Mouse (Mus musculus): ENCODE data around the gene Fgf8. TPM values are rescaled to one million over a fixed set of nuclear protein-coding genes. Genes with fewer than 3 reads are reported as not detected.
A peak's percentile ranks its signal among the peaks of the same experiment; 100 is the strongest.

Fgf8 gene
- polyA plus RNA-seq, 1 experiment: 0.21 TPM

- Histone ChIP-seq H3K4me3 (ENCODE audit: extremely low read depth, insufficient read depth, insufficient read length) (no peak overlapping the region), H3K27me3 (ENCODE audit: control insufficient read depth, insufficient read depth, low read length) (no peaks in the 10 kb centered on the region), H3K36me3 (ENCODE audit: control insufficient read depth, insufficient read depth, low read length) (peaks cover 60% of the 10 kb centered on the region), H3K4me1 (ENCODE audit: control insufficient read depth, insufficient read depth, insufficient read length) (peaks cover 3% of the 10 kb centered on the region; the same call in 1 of the 2 replicates), H3K27ac (ENCODE audit: insufficient read depth, low read length) (no peak overlapping the region)
- DNase-seq (ENCODE audit: low read depth in 1 of 2, low spot score in 2 of 2): no peak
- WGBS: 71% methylated on average over 2 of the region's 2 CpGs
- no peak for TF ChIP-seq POLR2A (IDR thresholded peaks at IDR 0.05; ENCODE audit: low read depth, low read length)
- no peak for TF ChIP-seq CTCF (IDR thresholded peaks at IDR 0.05; ENCODE audit: extremely low read depth, insufficient read depth, insufficient read length, insufficient replicate concordance)
Measured at GRCm38 (mm10) chr19:45775486-45775885, 32.8 kb upstream of the Fgf8 start.

GRCm38 (mm10) chr19:45771501-45771900, 28.8 kb upstream of the Fgf8 start:
- DNase-seq (ENCODE audit: low read depth in 1 of 2, low spot score in 2 of 2): no peak
- TF ChIP-seq CTCF (IDR thresholded peaks at IDR 0.05; ENCODE audit: extremely low read depth, insufficient read depth, insufficient read length, insufficient replicate concordance): no peak
- no peak for TF ChIP-seq POLR2A (IDR thresholded peaks at IDR 0.05; ENCODE audit: low read depth, low read length)
- no peaks in the 10 kb centered on the region for H3K27me3 ChIP-seq (ENCODE audit: control insufficient read depth, insufficient read depth, low read length)
- H3K36me3 ChIP-seq (ENCODE audit: control insufficient read depth, insufficient read depth, low read length): peaks cover 70% of the 10 kb centered on the region
- H3K4me3 ChIP-seq (ENCODE audit: extremely low read depth, insufficient read depth, insufficient read length): no peak overlapping the region
- 70% methylated on average over 5 of the region's 5 CpGs for WGBS
- H3K27ac ChIP-seq (ENCODE audit: insufficient read depth, low read length): no peak overlapping the region
- no peaks in the 10 kb centered on the region for H3K4me1 ChIP-seq (ENCODE audit: control insufficient read depth, insufficient read depth, insufficient read length)

- 94% methylated on average over 3 of the region's 3 CpGs for WGBS
- no peaks in the 10 kb centered on the region for H3K27me3 ChIP-seq (ENCODE audit: control insufficient read depth, insufficient read depth, low read length)
- peaks cover 69% of the 10 kb centered on the region for H3K36me3 ChIP-seq (ENCODE audit: control insufficient read depth, insufficient read depth, low read length)
- no peak overlapping the region for H3K4me3 ChIP-seq (ENCODE audit: extremely low read depth, insufficient read depth, insufficient read length)
- no peak for TF ChIP-seq POLR2A (IDR thresholded peaks at IDR 0.05; ENCODE audit: low read depth, low read length)
- no peak for TF ChIP-seq CTCF (IDR thresholded peaks at IDR 0.05; ENCODE audit: extremely low read depth, insufficient read depth, insufficient read length, insufficient replicate concordance)
- DNase-seq (ENCODE audit: low read depth in 1 of 2, low spot score in 2 of 2): no peak
- no peak overlapping the region for H3K27ac ChIP-seq (ENCODE audit: insufficient read depth, low read length)
- H3K4me1 ChIP-seq (ENCODE audit: control insufficient read depth, insufficient read depth, insufficient read length): no peaks in the 10 kb centered on the region; the same call in 1 of the 2 replicates
Measured at GRCm38 (mm10) chr19:45760810-45761209, 18.1 kb upstream of the Fgf8 start.

- TF ChIP-seq CTCF (IDR thresholded peaks at IDR 0.05; ENCODE audit: extremely low read depth, insufficient read depth, insufficient read length, insufficient replicate concordance) (no peak), POLR2A (IDR thresholded peaks at IDR 0.05; ENCODE audit: low read depth, low read length) (no peak)
- no peaks in the 10 kb centered on the region for H3K27me3 ChIP-seq (ENCODE audit: control insufficient read depth, insufficient read depth, low read length)
- WGBS: 94% methylated on average over 5 of the region's 5 CpGs
- no peak overlapping the region for H3K27ac ChIP-seq (ENCODE audit: insufficient read depth, low read length)
- peaks cover 66% of the 10 kb centered on the region for H3K36me3 ChIP-seq (ENCODE audit: control insufficient read depth, insufficient read depth, low read length)
- H3K4me1 ChIP-seq (ENCODE audit: control insufficient read depth, insufficient read depth, insufficient read length): no peaks in the 10 kb centered on the region; the same call in 1 of the 2 replicates
- no peak overlapping the region for H3K4me3 ChIP-seq (ENCODE audit: extremely low read depth, insufficient read depth, insufficient read length)
- no peak for DNase-seq (ENCODE audit: low read depth in 1 of 2, low spot score in 2 of 2)
Measured at GRCm38 (mm10) chr19:45758671-45759070, 16.0 kb upstream of the Fgf8 start.

- no peak for DNase-seq (ENCODE audit: low read depth in 1 of 2, low spot score in 2 of 2)
- peaks cover 40% of the 10 kb centered on the region for H3K36me3 ChIP-seq (ENCODE audit: control insufficient read depth, insufficient read depth, low read length)
- no peaks in the 10 kb centered on the region for H3K27me3 ChIP-seq (ENCODE audit: control insufficient read depth, insufficient read depth, low read length)
- H3K4me1 ChIP-seq (ENCODE audit: control insufficient read depth, insufficient read depth, insufficient read length): peaks cover 3% of the 10 kb centered on the region; the same call in 1 of the 2 replicates
- WGBS: 95% methylated on average over 3 of the region's 3 CpGs
- TF ChIP-seq POLR2A (IDR thresholded peaks at IDR 0.05; ENCODE audit: low read depth, low read length) (no peak), CTCF (IDR thresholded peaks at IDR 0.05; ENCODE audit: extremely low read depth, insufficient read depth, insufficient read length, insufficient replicate concordance) (no peak)
- no peak overlapping the region for H3K4me3 ChIP-seq (ENCODE audit: extremely low read depth, insufficient read depth, insufficient read length)
- no peak overlapping the region for H3K27ac ChIP-seq (ENCODE audit: insufficient read depth, low read length)
Measured at GRCm38 (mm10) chr19:45753551-45753950, 10.8 kb upstream of the Fgf8 start.

GRCm38 (mm10) chr19:45751881-45752280, 9.2 kb upstream of the Fgf8 start:
- H3K27me3 ChIP-seq (ENCODE audit: control insufficient read depth, insufficient read depth, low read length): no peaks in the 10 kb centered on the region
- WGBS: 66% methylated on average over 7 of the region's 7 CpGs
- DNase-seq (ENCODE audit: low read depth in 1 of 2, low spot score in 2 of 2): no peak

GRCm38 (mm10) chr19:45749243-45750043, 6.7 kb upstream of the Fgf8 start, which contains the start of gene Npm3:
TSS of gene Npm3 (minus strand) at chr19:45749591.
- Histone ChIP-seq H3K4me1 (ENCODE audit: control insufficient read depth, insufficient read depth, insufficient read length) (peaks cover 11% of the 10 kb centered on the region; the same call in 1 of the 2 replicates), H3K36me3 (ENCODE audit: control insufficient read depth, insufficient read depth, low read length) (peaks cover 18% of the 10 kb centered on the region), H3K27ac (ENCODE audit: insufficient read depth, low read length) (peak within 1 kb of the TSS; percentile 53), H3K4me3 (ENCODE audit: extremely low read depth, insufficient read depth, insufficient read length) (peak within 1 kb of the TSS; percentile 87), H3K27me3 (ENCODE audit: control insufficient read depth, insufficient read depth, low read length) (0 out of 2 replicates have a peak, but pooled peaks cover 2% of the 10 kb centered on the region)
- TF ChIP-seq POLR2A (IDR thresholded peaks at IDR 0.05; ENCODE audit: low read depth, low read length) (no peak), CTCF (IDR thresholded peaks at IDR 0.05; ENCODE audit: extremely low read depth, insufficient read depth, insufficient read length, insufficient replicate concordance) (no peak)
- under 1% methylated on average over 58 of the region's 60 CpGs for WGBS
- peak; percentile 69 to 81 for DNase-seq (ENCODE audit: low read depth in 1 of 2, low spot score in 2 of 2)

More at GRCm38 (mm10) chr19:45751881-45752280, 9.2 kb upstream of the Fgf8 start:
- peaks cover 30% of the 10 kb centered on the region for H3K36me3 ChIP-seq (ENCODE audit: control insufficient read depth, insufficient read depth, low read length)
- no peak overlapping the region for H3K4me3 ChIP-seq (ENCODE audit: extremely low read depth, insufficient read depth, insufficient read length)
- no peak overlapping the region for H3K27ac ChIP-seq (ENCODE audit: insufficient read depth, low read length)
- TF ChIP-seq POLR2A (IDR thresholded peaks at IDR 0.05; ENCODE audit: low read depth, low read length): no peak
- no peak for TF ChIP-seq CTCF (IDR thresholded peaks at IDR 0.05; ENCODE audit: extremely low read depth, insufficient read depth, insufficient read length, insufficient replicate concordance)
- peaks cover 8% of the 10 kb centered on the region; the same call in 1 of the 2 replicates for H3K4me1 ChIP-seq (ENCODE audit: control insufficient read depth, insufficient read depth, insufficient read length)
